Mouse (Mus musculus) intestine, postnatal 0 days (tissue): Measurements from ENCODE around the gene Cant1. TPM values are rescaled to one million over a fixed set of nuclear protein-coding genes. Genes with fewer than 3 reads are reported as not detected.
A peak's percentile ranks its signal among the peaks of the same experiment; 100 is the strongest.

ENCODE experiments used
- ATAC-seq: fragments of 200-750 bp; cut with Nextera tagmentation; 2 replicates; pipeline ENCODE4 v1.8.0; 2017; ENCODE audit warnings: mild to moderate bottlenecking, moderate TSS enrichment, moderate library complexity
- H3K27ac ChIP-seq: fragments of 300-500 bp; sonication (generic); 2 replicates; pipeline ENCODE4 v1.5.1; 2014; ENCODE audit warnings: mild to moderate bottlenecking, low read depth, low read length, moderate library complexity
- H3K27me3 ChIP-seq: fragments of 300-500 bp; sonication (generic); replicated peaks from 2 replicates; pipeline ENCODE4 v1.6.1; 2014; ENCODE audit warnings: low read length, mixed read lengths; ENCODE audit not compliant: control insufficient read depth, insufficient read depth
- H3K36me3 ChIP-seq: fragments of 300-500 bp; sonication (generic); 2 replicates; pipeline ENCODE4 v1.6.1; 2014; ENCODE audit warnings: mild to moderate bottlenecking, moderate library complexity; ENCODE audit not compliant: control insufficient read depth, insufficient read depth
- H3K4me1 ChIP-seq: fragments of 300-500 bp; sonication (generic); replicated peaks from 2 replicates; pipeline ENCODE4 v1.6.1; 2014; ENCODE audit warnings: antibody characterized with exemption, low read length, mixed read lengths; ENCODE audit not compliant: control insufficient read depth, insufficient read depth
- H3K4me2 ChIP-seq: fragments of 300-500 bp; sonication (generic); replicated peaks from 2 replicates; pipeline ENCODE4 v1.6.1; 2014; ENCODE audit warnings: low read depth, mild to moderate bottlenecking, moderate library complexity
- H3K4me3 ChIP-seq: fragments of 300-500 bp; sonication (generic); 2 replicates; pipeline ENCODE4 v1.5.1; 2014; ENCODE audit warnings: low read depth, low read length
- H3K9ac ChIP-seq: fragments of 300-500 bp; sonication (generic); 2 replicates; pipeline ENCODE4 v1.6.1; 2014; ENCODE audit warnings: mild to moderate bottlenecking, low read depth, low read length
- H3K9me3 ChIP-seq: fragments of 300-500 bp; sonication (generic); 2 replicates; pipeline ENCODE4 v1.6.1; 2016; ENCODE audit warnings: mixed run types; ENCODE audit not compliant: control insufficient read depth
- CTCF ChIP-seq: sonication (generic); IDR thresholded peaks from 2 replicates; pipeline ENCODE4 v1.5.1; 2016; ENCODE audit warnings: low read depth, mild to moderate bottlenecking, control low read depth, antibody characterized with exemption, moderate library complexity
- WGBS: fragments of 180-500 bp; shearing (Covaris S2); extraction: QIAGEN DNeasy Blood & Tissue Kit; methylation state at CpG from one replicate; pipeline ENCODE4 v1.1.7; 2014; 5-methylcytosine and 5-hydroxymethylcytosine counted together
- polyA plus RNA-seq: library from polyadenylated mRNA; unstranded; fragments of >200 nt; fragmentation: Nextera tagmentation; extraction: Ambion mirVana; gene quantifications from 2 replicates; pipeline ENCODE4 v1.2.1, GENCODE M21; 2015

Gene Cant1
- polyA plus RNA-seq, 1 experiment from 2014 or later: 35.0 TPM

DNA sequence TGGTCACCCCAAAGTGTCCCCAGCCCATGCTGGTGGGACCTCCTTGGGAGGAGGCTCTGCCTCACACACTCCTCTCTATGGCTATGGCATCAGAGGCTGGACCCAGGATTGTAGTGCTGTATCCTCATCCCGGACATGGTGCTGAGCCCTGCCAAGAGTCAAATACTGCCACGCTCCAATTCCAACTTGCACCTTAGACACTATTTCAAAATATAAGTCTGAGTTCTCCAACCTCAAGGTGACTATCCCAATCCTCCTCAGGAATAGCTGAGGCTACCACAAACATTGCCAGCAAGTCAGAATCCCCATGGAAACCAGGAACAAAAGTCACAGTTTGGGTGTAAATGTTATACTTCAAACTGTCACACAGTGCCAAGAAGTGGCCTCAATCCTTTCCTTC is 6.3 kb downstream of the Cant1 start:
- 67% methylated on average over 2 of the region's 2 CpGs for WGBS
- Histone ChIP-seq H3K9me3 (no peaks in the 10 kb centered on the region), H3K4me2 (0 out of 2 replicates have a peak overlapping the region, but pooled peaks have one; percentile 1), H3K27ac (peak overlapping the region; percentile 35; the same call in 1 of the 2 replicates), H3K9ac (no peak overlapping the region), H3K27me3 (no peaks in the 10 kb centered on the region), H3K36me3 (peaks cover 57% of the 10 kb centered on the region), H3K4me3 (no peak overlapping the region), H3K4me1 (peaks cover 16% of the 10 kb centered on the region)
- no peak for ATAC-seq
- TF ChIP-seq CTCF: no peak

DNA sequence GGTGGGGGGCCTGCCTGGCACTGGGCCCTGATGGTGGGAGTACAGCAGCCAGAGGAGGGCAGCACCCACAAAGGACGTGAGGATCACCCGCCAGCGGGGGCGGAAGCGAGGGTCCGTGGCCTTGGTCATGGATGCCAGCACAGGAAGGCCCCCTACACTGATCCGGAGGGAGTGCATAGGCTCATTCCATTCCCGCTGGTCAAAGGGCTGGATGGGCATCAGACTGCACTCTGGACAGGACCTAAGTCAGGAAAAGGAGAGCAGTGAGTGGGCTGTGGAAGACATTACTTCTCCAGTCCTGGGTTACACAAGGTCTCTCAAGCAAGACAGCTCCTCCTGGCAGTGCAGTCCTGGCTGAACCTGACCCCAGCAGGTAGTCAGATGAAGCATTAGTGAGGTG is 7.6 kb downstream of the Cant1 start:
- peaks cover 16% of the 10 kb centered on the region for H3K4me1 ChIP-seq
- H3K27ac ChIP-seq: peak overlapping the region; percentile 89
- TF ChIP-seq CTCF: 0 out of 2 replicates have a peak, but pooled peaks have one; percentile 22
- no peak for ATAC-seq
- WGBS: 84% methylated on average over 8 of the region's 8 CpGs
- no peaks in the 10 kb centered on the region for H3K9me3 ChIP-seq
- no peak overlapping the region for H3K9ac ChIP-seq
- H3K4me2 ChIP-seq: peak overlapping the region; percentile 24; the same call in 1 of the 2 replicates
- H3K36me3 ChIP-seq: peaks cover 67% of the 10 kb centered on the region
- H3K4me3 ChIP-seq: no peak overlapping the region
- no peaks in the 10 kb centered on the region for H3K27me3 ChIP-seq

DNA sequence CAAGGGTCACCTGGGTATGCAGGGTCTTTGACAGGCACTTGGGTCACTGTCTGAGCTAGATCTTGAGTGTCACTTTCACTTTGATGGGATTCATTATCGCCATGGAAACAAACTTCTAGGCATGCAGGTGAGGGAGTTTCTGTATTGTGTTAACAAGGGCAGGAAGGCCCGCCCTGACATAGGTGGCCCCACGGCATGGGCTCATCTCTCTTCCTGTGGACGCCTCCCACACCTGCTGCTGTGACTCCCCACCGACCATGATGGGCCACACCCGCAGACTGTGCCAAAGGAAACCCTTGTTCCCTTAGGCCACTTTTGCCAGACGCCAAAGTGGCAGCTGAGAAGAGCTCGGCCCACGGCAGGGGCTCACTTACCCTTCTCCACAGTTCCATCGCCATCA is 8.4 kb downstream of the Cant1 start:
- H3K4me2 ChIP-seq: peak overlapping the region; percentile 27
- no peak for TF ChIP-seq CTCF
- H3K27me3 ChIP-seq: no peaks in the 10 kb centered on the region
- H3K9me3 ChIP-seq: no peaks in the 10 kb centered on the region
- 0 out of 2 replicates have a peak overlapping the region, but pooled peaks have one; percentile 11 for H3K9ac ChIP-seq
- no peak overlapping the region for H3K4me3 ChIP-seq
- H3K36me3 ChIP-seq: peaks cover 71% of the 10 kb centered on the region
- 45% methylated on average over 10 of the region's 10 CpGs for WGBS
- peak; percentile 56 for ATAC-seq
- peaks cover 16% of the 10 kb centered on the region for H3K4me1 ChIP-seq
- peak overlapping the region; percentile 89 for H3K27ac ChIP-seq

DNA sequence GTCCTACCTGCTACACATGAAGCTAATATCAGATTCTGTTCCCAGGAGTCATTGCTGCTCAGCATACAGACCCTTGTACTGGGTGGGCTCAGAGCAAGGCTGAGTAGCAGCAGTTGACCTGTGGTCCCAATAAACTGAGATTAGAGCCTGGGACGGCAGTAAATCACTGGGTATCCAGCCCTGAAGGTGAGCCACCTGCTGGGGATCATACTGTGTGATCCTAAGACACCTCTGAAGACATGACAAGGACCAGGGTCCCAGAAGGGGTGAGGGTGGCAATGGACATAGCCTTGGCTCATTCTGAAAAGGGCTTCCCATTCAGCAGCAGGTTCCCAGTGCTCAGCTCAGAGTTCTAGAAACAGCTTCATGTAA is 8.8 kb downstream of the Cant1 start:
- peak; percentile 84 for ATAC-seq
- H3K4me2 ChIP-seq: peak overlapping the region; percentile 27; the same call in 1 of the 2 replicates

DNA sequence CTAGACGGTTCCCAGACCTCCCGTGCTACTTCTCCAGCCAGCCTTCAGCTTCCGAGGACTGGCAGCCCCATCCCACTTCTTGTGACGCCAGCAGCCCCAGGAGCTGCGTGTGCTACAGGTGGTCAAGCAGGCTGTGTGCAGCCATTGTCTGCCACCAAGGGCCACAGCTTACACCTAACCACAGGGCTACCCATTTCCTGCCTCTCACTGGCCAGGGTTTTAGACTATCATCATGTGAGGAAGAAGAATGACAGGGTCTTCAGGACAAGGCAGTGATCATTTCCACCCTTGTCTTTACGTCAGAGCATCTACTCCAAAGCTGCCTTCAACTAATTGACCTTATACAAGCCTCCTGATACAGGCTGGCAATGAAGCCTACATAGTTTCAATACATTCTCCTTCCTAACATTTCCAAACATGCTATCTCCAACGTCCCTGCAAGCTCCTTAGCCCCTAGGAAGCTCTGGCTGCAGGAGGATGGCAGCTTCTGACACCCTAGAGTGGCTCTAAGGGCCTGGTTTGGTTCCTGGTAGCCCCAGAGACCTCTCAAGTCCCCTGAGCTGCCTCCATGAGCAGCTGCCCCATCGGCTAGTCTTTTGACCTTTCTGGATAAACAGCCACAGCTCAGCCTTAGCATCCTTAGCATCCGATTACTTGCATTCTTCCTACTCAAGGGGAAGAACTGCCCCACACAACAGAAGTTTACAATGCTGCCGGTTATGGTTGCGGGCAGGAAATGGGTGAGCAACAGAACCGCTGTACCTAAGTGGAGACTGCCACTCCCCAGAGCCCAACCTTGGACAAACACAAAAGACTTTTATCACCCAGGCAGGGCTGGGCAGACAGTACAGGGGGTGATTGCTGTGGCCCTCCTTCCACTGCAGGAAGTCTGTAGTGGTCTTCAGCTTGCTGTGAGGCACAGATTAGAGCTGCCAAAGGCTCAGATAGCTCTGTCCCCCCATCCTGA is 9.5 kb downstream of the Cant1 start:
- H3K4me2 ChIP-seq: peak overlapping the region; percentile 27; the same call in 1 of the 2 replicates
- no peak overlapping the region for H3K9ac ChIP-seq

More for the DNA sequence above, 8.8 kb downstream of the Cant1 start:
- peak; percentile 54 for TF ChIP-seq CTCF
- Histone ChIP-seq H3K9me3 (no peaks in the 10 kb centered on the region), H3K9ac (0 out of 2 replicates have a peak overlapping the region, but pooled peaks have one; percentile 11), H3K4me1 (peaks cover 16% of the 10 kb centered on the region), H3K27me3 (no peaks in the 10 kb centered on the region), H3K36me3 (peaks cover 69% of the 10 kb centered on the region), H3K4me3 (no peak overlapping the region), H3K27ac (peak overlapping the region; percentile 89)
- 48% methylated on average over 1 of the region's 1 CpGs for WGBS

DNA sequence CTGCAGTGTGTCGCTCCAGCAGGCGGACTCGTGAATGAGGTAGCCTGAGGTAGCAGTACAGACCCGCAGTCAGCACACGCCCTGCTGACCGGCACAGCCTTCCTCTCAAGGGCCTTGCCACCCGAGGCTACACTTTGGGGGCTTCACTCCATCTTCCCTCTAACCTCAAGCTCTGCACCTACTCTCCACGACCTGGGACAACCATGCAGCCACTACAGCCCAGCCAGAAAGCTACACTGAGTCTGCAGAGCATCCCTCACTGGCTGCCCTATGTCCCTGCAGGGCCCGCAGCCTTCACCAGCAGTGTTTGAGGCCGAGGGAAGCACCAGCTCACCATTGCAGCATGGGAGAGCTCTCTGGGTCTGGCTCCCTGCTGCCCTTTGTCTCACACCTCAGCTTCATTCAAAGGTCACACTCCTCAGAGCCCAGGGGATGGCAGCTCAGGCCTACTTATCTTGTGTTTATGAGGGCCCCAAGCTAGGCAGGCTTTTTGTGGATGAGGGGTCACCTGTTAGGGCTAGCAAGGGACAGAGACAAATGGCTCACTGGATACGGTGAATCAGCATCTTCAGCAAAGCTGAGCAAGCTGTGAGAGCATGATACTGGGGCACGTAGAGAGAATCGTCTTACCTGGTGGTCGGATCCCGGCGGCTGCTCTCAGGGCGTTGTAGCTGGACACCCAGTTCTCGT is 10.7 kb downstream of the Cant1 start:
- H3K4me3 ChIP-seq: no peak overlapping the region
- TF ChIP-seq CTCF: no peak
- peaks cover 13% of the 10 kb centered on the region for H3K4me1 ChIP-seq
- no peak overlapping the region for H3K9ac ChIP-seq
- peaks cover 52% of the 10 kb centered on the region for H3K36me3 ChIP-seq
- no peak for ATAC-seq
- no peaks in the 10 kb centered on the region for H3K27me3 ChIP-seq
- 53% methylated on average over 18 of the region's 18 CpGs for WGBS
- H3K27ac ChIP-seq: peak overlapping the region; percentile 89
- H3K9me3 ChIP-seq: no peaks in the 10 kb centered on the region
- H3K4me2 ChIP-seq: 0 out of 2 replicates have a peak overlapping the region, but pooled peaks have one; percentile 6

More for the DNA sequence above, 9.5 kb downstream of the Cant1 start:
- 44% methylated on average over 12 of the region's 12 CpGs for WGBS
- Histone ChIP-seq H3K4me3 (no peak overlapping the region), H3K27me3 (no peaks in the 10 kb centered on the region), H3K4me1 (peaks cover 16% of the 10 kb centered on the region), H3K9me3 (no peaks in the 10 kb centered on the region), H3K36me3 (peaks cover 64% of the 10 kb centered on the region), H3K27ac (peak overlapping the region; percentile 89)
- no peak for TF ChIP-seq CTCF
- ATAC-seq: peak; percentile 78
